Mouse (Mus musculus): ENCODE measurements around the gene Eef2kmt.

The Eef2kmt gene

DNA sequence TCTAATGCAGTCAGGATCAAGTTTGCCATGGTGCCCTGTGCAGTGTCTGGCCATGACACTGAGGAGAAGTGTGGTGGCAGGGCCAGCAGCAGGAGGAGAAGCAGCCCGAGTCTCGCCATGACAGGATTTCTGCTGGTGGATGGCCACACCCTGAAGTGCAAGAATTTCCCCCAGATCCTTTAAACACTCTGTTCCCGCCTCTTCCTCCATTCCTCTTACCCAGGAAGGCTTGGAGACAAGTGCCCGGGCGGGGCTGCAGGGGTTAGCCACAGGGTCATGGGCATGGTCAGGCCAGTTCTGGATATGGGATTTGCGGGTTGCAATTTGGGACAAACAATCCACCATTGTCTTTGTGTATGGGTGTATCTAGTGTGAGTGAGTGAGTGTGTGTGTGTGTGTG lies 33.6 kb downstream of the Eef2kmt start, which contains the start of gene AU021092:
AU021092 (minus strand) TSS at position 160 of the 400 bp plus-strand sequence.
- DNase-seq (ENCODE audit: low spot score) = no peak

DNA sequence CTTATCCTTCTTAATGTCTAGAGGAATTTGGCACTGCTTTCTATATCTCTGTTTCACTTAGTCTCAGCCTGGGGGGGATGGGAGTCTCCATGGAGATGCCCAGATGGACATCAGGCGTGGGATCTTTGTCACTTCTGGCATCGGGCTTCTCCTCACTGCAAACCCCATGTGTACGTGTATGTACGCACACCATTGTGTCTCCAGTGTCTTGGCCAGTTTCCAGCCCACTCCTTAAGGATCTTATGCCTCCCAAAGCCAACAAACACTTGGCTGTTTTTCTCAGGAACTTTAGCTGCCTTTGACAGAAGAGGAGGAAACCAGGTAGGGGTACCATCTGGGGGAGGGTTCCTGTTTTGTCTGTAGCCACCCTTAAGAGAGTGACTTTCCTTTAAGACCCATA lies 34.4 kb downstream of the Eef2kmt start:
- DNase-seq (ENCODE audit: low spot score) = no peak

DNA sequence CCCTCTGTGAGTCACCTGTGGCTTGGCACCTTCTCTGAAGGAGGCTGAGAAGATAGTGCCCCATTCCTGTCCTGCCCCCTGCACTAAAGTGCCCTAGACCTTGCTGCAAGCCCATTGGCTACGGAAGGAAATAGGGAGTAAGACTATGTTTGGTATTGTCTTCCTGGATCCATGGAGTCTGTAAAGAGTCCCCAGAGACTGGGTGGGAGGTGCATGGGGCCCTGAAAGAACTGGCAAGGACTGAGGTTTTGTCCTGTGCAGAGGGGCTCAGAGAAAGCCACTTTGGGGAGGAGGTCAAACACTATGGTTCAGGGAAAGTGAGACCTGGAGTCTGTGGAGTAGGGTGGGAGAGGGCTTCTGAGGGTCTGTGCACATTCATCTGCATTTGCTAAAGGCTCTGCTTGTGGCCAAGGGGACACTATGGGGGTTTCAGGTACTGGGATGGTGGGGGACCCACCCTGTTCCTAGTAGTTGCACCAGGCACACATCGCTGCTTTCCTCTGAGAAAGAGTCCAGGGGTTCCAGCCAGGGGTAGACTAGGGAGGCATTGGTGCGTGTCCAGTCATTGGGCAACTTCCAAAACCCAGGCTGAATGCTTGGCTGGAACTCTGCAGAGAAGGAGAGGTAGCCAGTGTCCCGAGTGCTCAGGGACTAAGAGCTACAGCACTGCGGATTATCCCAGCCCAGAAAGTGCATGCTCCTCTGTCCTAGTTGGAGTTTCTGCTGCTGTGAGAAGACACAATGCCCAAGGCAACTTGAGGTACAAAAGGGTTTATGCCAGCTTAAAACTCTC lies 38.2 kb downstream of the Eef2kmt start:
- peak; percentile 65 for DNase-seq (ENCODE audit: low spot score)

DNA sequence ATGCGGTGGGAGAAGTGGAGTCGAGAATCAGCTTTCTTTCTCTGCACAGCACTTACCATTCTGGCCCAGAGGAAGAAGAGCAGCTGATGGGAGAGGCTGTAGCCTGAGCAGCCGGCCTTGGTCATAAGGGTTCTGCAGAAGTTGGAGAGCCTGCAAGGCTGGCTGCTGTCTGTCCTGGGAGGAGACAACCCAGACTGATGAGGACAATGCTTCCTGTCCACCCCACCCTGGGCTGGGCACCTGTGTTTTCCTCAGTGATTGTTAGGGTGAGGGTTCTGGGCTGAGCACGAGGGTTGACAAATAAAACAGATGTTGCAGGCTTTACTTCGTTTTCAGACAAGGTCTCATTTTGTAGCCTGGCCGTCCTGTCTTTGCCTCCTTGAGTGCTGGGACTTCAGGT lies 39.1 kb downstream of the Eef2kmt start:
- DNase-seq (ENCODE audit: low spot score) = no peak

DNA sequence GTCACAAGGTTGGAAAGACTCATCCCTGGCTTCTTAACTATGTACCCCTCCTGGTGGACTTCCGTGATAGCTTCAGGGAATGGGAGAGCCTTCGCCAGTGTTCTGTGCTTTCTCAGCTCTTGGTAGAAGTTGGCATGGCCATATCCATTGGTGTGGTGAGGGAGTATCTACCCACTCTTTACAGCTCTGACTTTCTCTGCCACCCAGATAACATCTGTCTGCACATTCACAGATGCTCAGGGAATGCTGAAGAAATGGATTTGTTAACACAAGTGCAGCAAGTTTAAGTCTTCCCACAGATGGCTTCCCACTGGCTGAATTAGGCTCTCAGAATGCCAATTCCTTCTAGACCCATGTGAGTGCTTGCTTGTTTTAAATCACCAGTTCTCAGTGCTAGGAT lies 41.7 kb downstream of the Eef2kmt start:
- DNase-seq (ENCODE audit: low spot score) = no peak

DNA sequence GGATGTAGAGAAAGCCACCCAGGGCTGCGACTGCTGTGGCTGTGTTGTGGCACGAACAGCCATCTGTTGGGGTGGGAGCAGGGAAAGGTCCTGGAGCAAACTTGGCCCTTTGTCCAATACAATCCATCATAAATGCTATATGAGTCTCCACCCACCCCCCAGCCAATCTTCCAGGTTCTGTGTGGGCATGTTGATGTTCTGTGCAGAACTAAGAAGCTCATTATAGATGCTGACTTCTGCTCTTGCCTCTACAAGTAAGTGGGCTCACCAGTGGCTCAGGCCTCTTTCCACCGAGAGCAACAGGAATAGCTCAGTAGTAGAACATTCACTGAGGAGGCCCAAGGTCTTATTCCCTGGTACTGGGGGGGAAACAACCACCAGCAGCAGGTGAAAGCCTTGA lies 43.6 kb downstream of the Eef2kmt start:
- DNase-seq (ENCODE audit: low spot score) = no peak

DNA sequence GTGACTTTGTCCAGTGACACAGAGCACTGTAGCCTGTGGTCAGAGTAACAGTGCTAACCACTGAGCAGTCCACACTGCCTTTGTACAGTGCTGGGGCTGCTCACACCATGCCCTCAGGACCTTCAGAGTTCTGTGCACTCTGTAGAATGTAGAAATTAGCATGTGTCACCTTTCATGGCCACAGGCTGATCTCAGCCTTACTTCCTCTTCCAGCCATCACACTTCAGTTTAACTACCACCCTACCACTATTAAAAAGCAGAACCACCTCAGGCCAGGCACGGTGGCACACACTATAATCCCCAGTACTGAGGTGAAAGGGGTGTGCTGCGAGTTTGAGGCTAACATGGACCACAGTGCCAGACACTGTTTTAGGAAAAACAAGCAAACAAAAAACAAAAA lies 45.4 kb downstream of the Eef2kmt start:
- no peak for DNase-seq (ENCODE audit: low spot score)

DNA sequence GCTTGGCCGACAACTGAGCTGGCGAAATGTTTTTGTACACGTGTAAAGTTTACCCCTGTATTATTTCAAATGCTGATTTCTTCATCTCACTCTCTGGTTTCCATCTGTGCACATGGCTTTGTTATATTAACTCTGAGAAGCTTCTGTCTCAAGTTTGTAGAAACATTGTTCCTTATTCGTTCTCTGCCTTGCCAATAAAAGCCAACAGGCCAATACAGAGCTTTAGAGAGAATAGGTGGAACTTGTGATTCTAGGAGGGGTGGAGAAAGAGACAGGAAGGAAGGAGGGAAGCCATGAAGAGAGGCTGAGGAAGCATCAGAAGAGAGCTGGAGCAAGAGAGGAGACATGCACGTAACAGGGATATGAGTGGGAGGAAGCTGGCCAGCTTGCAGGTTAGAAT lies 49.7 kb downstream of the Eef2kmt start:
- DNase-seq (ENCODE audit: low spot score) = peak; percentile 68

DNA sequence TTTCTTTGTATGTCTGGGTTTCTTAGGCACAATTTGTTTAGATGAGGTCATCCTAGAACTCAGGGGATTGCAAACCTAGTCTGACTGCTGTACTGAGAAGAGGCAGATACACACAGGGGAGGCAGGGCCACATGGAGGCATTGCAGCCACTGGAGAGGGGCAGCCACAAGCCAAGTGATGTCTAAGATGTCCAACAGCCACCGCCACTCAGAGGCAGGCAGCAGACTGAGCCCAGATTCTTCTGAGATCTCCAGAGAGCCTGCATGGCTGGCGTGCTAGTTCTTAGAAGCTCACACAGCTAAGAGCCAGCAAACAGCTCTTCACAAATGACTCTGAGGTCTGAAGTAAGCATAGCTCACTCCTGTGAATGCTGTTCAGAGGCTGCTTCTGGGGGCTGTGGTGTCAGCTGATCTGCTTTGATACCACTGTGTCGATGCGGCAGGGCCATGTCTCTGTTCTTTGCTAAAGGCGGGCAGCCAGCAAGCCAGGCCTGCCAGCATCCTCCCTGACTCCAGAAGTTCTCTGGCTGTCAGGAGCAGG lies 50.3 kb downstream of the Eef2kmt start:
- DNase-seq (ENCODE audit: low spot score) = no peak

DNA sequence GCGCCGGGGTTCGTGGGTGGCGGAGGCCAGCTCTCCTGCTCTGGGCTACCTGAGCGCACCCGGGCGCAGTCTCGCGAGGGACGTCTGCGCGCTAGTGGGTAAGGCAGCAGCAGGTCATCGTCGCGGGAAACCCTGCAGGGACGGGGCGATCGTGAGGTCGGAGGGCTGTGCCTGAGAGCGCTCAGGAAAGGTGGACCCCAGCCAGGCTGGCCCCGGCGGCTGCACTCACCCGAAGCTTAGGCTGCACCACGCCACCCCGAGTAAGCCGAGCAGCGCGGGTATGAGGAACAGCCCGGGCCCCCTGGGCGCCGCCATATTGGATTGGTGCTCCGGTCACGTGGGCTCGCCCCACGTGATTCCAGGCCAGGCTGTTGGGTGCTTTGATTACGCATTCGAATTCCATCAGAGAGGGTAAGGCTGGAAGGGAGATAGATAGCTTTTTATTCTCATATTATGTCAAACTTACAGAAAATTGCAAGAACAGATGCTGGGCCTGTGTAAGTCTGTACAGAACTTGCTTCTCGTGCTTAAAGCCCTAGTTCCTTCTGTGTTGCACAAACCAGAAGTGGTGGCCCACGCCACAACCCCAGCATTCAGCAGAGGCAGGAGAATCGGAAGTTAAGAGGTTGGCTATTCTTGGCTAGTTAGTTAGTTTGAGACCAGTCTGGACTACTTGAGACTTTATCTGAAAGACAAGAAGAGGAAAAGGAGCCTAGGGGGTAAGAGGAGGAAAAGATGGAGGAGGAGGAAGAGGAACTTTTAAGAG lies 51.9 kb downstream of the Eef2kmt start, which contains the start of gene Nagpa:
Nagpa (minus strand) TSS at position 345 of the 766 bp plus-strand sequence.
- DNase-seq (ENCODE audit: low spot score) = peak; percentile 89

DNA sequence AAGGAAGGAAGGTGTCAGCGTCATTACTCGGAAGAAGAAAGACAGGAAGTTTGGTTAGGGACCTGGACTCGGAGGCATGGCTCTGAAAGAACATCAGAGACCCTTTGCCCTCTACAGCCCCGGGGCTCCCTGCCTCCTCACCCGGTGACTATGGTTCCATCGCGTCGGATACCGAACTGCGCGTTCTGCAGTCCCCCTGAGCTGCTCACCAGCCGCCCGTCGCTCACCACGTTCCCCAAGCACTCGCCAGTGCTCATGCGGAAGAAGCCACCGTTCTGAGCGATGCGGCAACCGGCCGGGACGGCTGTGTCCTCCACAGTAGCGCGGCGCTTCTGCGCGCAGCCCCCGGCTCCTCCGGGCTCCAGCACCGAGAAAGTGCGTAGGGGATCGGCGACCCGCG lies 52.6 kb downstream of the Eef2kmt start:
- no peak for DNase-seq (ENCODE audit: low spot score)

DNA sequence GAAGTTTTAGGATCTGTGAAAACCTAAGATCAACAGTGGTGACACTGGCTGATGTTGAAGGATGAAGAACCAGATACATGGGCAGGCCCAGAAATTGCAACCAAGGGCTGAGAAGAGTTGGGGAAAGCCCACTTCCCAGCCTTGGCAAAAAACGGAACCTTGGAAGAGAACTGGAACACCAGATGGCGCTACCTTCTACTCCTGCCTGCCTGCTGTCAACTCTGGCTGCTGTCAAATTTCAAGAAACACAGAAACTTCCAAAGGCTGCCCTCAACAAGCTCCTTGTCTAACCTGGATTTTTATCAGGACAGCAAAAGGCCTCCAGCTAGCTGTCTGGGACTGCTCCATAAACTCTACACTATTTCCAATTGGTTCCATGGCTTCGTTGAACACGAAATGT lies 53.1 kb downstream of the Eef2kmt start:
- peak; percentile 82 for DNase-seq (ENCODE audit: low spot score)

DNA sequence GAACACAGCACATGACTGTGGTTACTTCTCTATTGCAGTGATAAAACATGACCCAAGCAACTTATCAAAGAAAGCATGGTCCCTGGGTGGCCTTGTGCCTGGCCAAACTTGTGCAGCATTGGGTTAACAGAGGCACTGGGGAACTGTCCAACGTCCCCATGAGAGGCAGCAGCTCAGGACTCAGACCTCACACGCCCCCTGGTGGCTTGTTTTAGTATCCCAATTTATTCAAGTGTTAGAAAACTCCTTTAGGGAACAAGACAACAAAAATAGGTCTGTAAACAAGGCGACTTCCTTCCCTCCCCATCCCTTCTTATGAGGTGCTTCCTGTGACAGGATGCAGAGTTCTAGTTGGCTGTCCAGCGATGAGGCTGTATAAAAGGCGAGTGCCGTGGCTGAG lies 60.7 kb downstream of the Eef2kmt start:
- peak; percentile 78 for DNase-seq (ENCODE audit: low spot score)
